Mouse (Mus musculus) hindbrain, embryonic 10.5 days (tissue): ENCODE data around the gene Hpse. TPM values are rescaled to one million over a fixed set of nuclear protein-coding genes. Genes with fewer than 3 reads are reported as not detected.

Source experiments
- DNase-seq: peaks from one replicate; pipeline ENCODE4 v3.0.0-alpha.2; 2017; ENCODE audit warnings: low spot score
- H3K27ac ChIP-seq: fragments of 300-500 bp; sonication (generic); 2 replicates; pipeline ENCODE4 v1.5.1; 2016; ENCODE audit warnings: mild to moderate bottlenecking, moderate library complexity
- H3K27me3 ChIP-seq: fragments of 300-500 bp; sonication (generic); 2 replicates; pipeline ENCODE4 v1.6.1; 2016; ENCODE audit warnings: mild to moderate bottlenecking; ENCODE audit not compliant: poor library complexity, insufficient read depth, severe bottlenecking
- H3K36me3 ChIP-seq: fragments of 300-500 bp; sonication (generic); 2 replicates; pipeline ENCODE4 v1.6.1; 2016; ENCODE audit warnings: mild to moderate bottlenecking, moderate library complexity
- H3K4me1 ChIP-seq: fragments of 300-500 bp; sonication (generic); replicated peaks from 2 replicates; pipeline ENCODE4 v1.6.1; 2016; ENCODE audit warnings: mild to moderate bottlenecking
- H3K4me3 ChIP-seq: fragments of 300-500 bp; sonication (generic); 2 replicates; pipeline ENCODE4 v1.5.1; 2016; ENCODE audit warnings: mild to moderate bottlenecking, moderate library complexity
- H3K9me3 ChIP-seq: fragments of 300-500 bp; sonication (generic); 2 replicates; pipeline ENCODE4 v1.6.1; 2016; ENCODE audit warnings: mild to moderate bottlenecking, moderate library complexity
- WGBS: fragments of 180-500 bp; shearing (Covaris S2); methylation state at CpG from one replicate; pipeline ENCODE4 v1.1.7; 2016; 5-methylcytosine and 5-hydroxymethylcytosine counted together
- polyA plus RNA-seq: library from polyadenylated mRNA; unstranded; fragments of >200 nt; fragmentation: Nextera tagmentation; extraction: Ambion mirVana; gene quantifications from 2 replicates; pipeline ENCODE4 v1.2.1, GENCODE M21; 2016

The Hpse gene
- 1.6 and 2.3 TPM in 2 replicates for polyA plus RNA-seq

DNA sequence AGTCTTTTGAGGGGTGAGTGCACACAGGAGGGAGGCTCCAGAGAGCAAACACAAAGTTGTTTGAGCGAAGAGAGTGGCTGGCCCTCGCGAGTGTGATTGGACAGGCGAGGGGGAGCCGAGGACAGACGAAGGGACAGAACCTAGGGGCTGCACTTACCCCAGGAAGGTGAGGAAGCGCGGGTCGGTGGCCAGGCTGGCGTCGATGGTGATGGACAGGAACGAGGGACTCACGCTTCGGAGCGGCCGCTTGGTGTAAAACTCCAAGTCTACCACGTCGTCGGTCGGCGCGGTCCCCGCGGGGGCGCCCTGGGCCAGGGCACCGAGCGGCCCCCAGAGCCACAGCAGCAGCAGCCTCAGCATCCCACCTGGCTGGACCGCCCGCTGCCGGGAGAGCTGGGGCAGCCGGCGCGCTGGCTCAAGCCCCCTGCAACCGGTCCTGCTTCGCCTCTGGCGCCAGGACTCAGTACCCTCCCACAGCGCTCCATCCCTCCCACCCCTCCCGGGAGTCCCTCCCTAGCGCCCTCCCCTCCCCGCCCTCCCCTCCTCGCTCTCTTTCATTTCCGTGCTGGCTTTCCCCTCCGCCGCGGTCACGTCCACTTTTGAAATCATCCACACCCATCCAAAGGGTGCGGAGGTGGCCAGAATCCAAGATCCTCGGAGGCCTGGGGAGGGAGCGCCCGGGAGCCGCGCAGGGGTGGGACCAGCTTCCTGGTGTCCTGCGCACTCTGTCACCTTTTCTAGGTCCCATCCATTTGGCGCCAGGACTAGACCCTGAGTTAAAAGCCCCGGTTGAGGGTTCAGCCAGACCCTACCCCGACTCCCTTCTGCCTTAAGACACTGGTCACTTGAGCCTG is at the start of gene Hpse:
Gene Hpse, minus strand, starts transcription at position 482 of the 854 bp plus-strand sequence.
- peak within 1 kb of the TSS; percentile 66 for H3K4me3 ChIP-seq
- peaks cover 20% of the 10 kb centered on the region for H3K4me1 ChIP-seq
- peak; percentile 59 for DNase-seq
- H3K27me3 ChIP-seq = peaks cover 46% of the 10 kb centered on the region
- under 1% methylated on average over 55 of the region's 56 CpGs for whole genome bisulfite sequencing
- peaks cover 5% of the 10 kb centered on the region; the same call in 1 of the 2 replicates for H3K9me3 ChIP-seq
- H3K36me3 ChIP-seq = no peaks in the 10 kb centered on the region
- peak within 1 kb of the TSS; percentile 80 for H3K27ac ChIP-seq

DNA sequence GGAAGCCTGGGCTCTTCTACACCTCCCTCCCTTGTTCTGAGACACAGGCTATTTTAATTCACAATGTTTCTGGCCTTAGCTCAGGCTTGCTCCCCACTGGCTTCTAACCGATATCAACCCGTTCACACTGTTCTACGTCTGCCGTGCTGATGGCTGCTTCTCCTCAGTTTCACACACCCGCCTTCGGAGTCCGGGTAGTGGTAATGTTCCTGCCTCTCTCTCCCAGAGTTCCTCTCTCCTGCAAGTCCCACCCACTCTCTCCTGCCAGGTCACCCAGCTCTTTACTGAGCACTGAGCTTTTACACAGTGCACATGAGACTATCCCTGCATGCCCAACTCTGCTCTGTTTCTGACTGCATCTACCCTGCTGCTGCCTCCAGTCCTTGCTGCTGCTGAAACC is 46.5 kb upstream of the Hpse start:
- H3K9me3 ChIP-seq = no peaks in the 10 kb centered on the region
- H3K27me3 ChIP-seq = no peaks in the 10 kb centered on the region
- WGBS = 96% methylated on average over 7 of the region's 7 CpGs
- no peaks in the 10 kb centered on the region for H3K4me1 ChIP-seq
- no peak overlapping the region for H3K4me3 ChIP-seq
- peaks cover 97% of the 10 kb centered on the region for H3K36me3 ChIP-seq
- no peak overlapping the region for H3K27ac ChIP-seq
- no peak for DNase-seq

DNA sequence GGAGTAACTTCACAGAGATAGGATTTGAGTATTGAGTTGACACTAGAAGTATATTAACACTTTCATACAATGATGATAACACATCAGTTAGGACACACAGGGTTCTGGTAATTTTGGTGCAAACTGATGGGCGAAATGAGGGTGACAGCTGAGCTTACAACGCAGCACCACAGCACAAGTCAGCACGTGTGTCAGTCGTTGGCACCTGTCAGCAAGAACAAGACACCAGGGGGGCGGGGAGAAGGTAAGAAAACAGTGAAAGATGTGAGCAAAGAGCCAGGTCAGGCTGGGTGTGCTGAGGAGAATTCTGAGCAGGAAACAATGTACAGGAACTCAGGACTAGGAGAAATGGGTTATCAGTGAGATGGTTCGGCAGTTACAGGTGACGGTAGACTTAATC is 42.2 kb upstream of the Hpse start:
- DNase-seq = no peak
- Histone ChIP-seq H3K4me1 (no peaks in the 10 kb centered on the region), H3K27ac (no peak overlapping the region), H3K27me3 (no peaks in the 10 kb centered on the region), H3K4me3 (no peak overlapping the region), H3K9me3 (peaks cover 4% of the 10 kb centered on the region; the same call in 1 of the 2 replicates), H3K36me3 (peaks cover 68% of the 10 kb centered on the region)
- WGBS = 92% methylated on average over 7 of the region's 7 CpGs

GRCm38 (mm10) chr5:100760049-100760663 is 40.6 kb upstream of the Hpse start:
- Histone ChIP-seq H3K4me1 (no peaks in the 10 kb centered on the region), H3K4me3 (no peak overlapping the region), H3K9me3 (peaks cover 4% of the 10 kb centered on the region; the same call in 1 of the 2 replicates), H3K36me3 (peaks cover 52% of the 10 kb centered on the region), H3K27me3 (no peaks in the 10 kb centered on the region), H3K27ac (no peak overlapping the region)
- WGBS = 87% methylated on average over 10 of the region's 10 CpGs
- no peak for DNase-seq

GRCm38 (mm10) chr5:100758121-100758520 is 38.6 kb upstream of the Hpse start:
- Histone ChIP-seq H3K9me3 (peaks cover 4% of the 10 kb centered on the region; the same call in 1 of the 2 replicates), H3K27ac (no peak overlapping the region), H3K36me3 (peaks cover 32% of the 10 kb centered on the region), H3K27me3 (no peaks in the 10 kb centered on the region), H3K4me3 (no peak overlapping the region), H3K4me1 (peaks cover 8% of the 10 kb centered on the region)
- 95% methylated on average over 5 of the region's 5 CpGs for WGBS
- DNase-seq = no peak

DNA sequence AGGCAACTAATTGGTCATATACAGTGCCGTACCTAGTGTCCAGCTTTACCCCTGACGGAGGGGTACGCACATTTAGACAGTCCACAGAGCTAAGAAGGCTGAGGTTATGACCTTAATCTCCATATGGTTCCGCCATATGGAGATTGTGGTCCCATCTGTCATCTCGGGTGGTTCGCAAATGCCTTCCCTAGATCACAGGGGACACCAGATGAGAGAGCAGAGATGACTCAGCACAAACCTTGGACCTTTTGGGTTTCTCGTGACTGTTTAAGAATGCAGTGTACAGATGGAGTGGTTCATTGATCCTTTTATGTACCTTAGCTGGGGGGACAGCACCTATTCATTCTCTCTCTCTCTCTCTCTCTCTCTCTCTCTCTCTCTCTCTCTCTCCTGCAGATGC is 33.9 kb upstream of the Hpse start:
- peaks cover 22% of the 10 kb centered on the region for H3K4me1 ChIP-seq
- H3K27me3 ChIP-seq = no peaks in the 10 kb centered on the region
- H3K4me3 ChIP-seq = no peak overlapping the region
- H3K27ac ChIP-seq = 0 out of 2 replicates have a peak overlapping the region, but pooled peaks have one; percentile 35
- peak; percentile 48 for DNase-seq
- WGBS = 59% methylated on average over 7 of the region's 7 CpGs
- H3K36me3 ChIP-seq = no peaks in the 10 kb centered on the region
- H3K9me3 ChIP-seq = peaks cover 4% of the 10 kb centered on the region; the same call in 1 of the 2 replicates

DNA sequence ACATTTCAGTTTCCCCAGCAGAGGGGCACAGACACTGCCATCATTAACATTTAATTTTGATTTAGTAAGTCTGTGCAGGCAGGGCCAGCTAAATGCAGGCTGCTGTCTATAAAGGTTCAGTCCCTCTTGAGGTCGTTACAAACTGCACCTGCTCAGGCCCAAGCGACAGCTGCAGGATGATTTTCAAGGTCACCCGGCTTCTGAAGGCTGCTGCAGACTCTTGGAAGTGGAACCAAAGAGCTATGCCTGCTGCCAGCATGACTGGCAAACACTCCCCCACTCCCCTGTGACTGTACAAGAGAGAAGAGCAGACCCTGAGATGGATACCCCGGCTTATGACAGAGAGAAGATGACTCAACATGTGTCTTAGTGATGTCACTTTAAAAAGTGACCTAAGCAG is 32.1 kb upstream of the Hpse start:
- H3K27ac ChIP-seq = peak overlapping the region; percentile 56; the same call in 1 of the 2 replicates
- WGBS = 69% methylated on average over 4 of the region's 4 CpGs
- peaks cover 22% of the 10 kb centered on the region for H3K4me1 ChIP-seq
- no peak overlapping the region for H3K4me3 ChIP-seq
- H3K36me3 ChIP-seq = no peaks in the 10 kb centered on the region
- DNase-seq = peak; percentile 5
- H3K9me3 ChIP-seq = no peaks in the 10 kb centered on the region
- no peaks in the 10 kb centered on the region for H3K27me3 ChIP-seq

DNA sequence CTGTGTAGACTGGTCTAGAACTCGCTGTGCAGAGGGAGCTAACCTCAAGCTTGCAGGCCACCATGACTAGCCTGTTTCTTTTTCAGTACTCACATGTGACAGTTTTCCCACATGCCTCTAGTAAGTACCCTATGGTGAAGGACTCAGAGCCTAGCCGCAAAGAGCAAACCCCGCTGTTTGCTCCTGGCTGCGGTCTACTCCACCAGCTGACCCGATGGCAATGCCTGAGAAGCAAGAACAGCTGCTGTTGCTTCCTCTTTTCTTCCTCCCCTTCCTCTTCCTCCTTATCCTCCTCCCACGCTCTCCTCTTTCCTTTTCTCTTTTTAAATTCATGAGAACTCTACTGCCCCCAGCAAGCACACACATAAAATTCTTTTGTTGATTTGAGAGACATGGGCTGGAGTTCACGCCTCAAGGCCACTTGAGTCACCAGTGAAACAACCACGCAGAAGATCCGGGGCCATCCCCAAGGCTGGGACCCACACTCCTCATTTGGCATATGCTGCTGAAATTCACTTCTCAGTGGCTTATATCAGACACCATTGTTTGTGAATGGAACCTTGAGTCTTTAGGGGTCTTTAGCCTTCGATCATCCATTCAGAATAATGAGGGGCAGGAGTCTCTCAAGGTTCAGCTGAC is 31.2 kb upstream of the Hpse start:
- Histone ChIP-seq H3K9me3 (no peaks in the 10 kb centered on the region), H3K27me3 (no peaks in the 10 kb centered on the region), H3K4me1 (peaks cover 22% of the 10 kb centered on the region), H3K4me3 (no peak overlapping the region), H3K36me3 (no peaks in the 10 kb centered on the region), H3K27ac (peak overlapping the region; percentile 56; the same call in 1 of the 2 replicates)
- DNase-seq = no peak
- WGBS = 85% methylated on average over 10 of the region's 10 CpGs

GRCm38 (mm10) chr5:100738802-100739201 is 19.3 kb upstream of the Hpse start:
- 92% methylated on average over 8 of the region's 8 CpGs for WGBS
- H3K27ac ChIP-seq = no peak overlapping the region
- H3K36me3 ChIP-seq = no peaks in the 10 kb centered on the region
- no peaks in the 10 kb centered on the region for H3K27me3 ChIP-seq
- H3K9me3 ChIP-seq = peaks cover 14% of the 10 kb centered on the region; the same call in 1 of the 2 replicates
- no peak for DNase-seq
- no peak overlapping the region for H3K4me3 ChIP-seq
- H3K4me1 ChIP-seq = no peaks in the 10 kb centered on the region

DNA sequence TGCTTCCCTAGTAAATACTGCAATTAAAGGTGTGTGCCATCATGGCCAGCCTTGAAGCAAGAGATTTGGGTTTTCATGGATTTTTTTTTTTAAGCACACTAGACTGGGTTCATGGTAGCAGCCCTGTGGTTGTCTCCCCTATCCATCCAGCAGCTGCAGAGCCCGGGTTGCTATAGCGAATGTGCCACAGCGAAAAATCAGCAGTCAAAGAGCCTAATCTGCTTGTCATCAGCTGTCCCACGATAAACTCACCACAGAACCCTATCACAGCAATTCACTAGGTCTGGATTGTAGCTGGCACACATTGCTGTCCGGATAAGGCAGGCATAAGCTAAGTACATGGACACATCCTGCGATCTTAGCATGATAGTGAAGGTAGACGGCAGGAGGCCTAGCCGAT is 17.4 kb upstream of the Hpse start:
- H3K27ac ChIP-seq = no peak overlapping the region
- no peaks in the 10 kb centered on the region for H3K27me3 ChIP-seq
- no peak for DNase-seq
- H3K9me3 ChIP-seq = peaks cover 14% of the 10 kb centered on the region; the same call in 1 of the 2 replicates
- no peaks in the 10 kb centered on the region for H3K36me3 ChIP-seq
- no peak overlapping the region for H3K4me3 ChIP-seq
- no peaks in the 10 kb centered on the region for H3K4me1 ChIP-seq
- 90% methylated on average over 8 of the region's 8 CpGs for WGBS

GRCm38 (mm10) chr5:100734535-100734934 is 15.0 kb upstream of the Hpse start:
- no peak for DNase-seq
- WGBS = 83% methylated on average over 4 of the region's 4 CpGs
- no peaks in the 10 kb centered on the region for H3K27me3 ChIP-seq
- no peak overlapping the region for H3K4me3 ChIP-seq
- peaks cover 5% of the 10 kb centered on the region; the same call in 1 of the 2 replicates for H3K9me3 ChIP-seq
- no peaks in the 10 kb centered on the region for H3K36me3 ChIP-seq
- no peaks in the 10 kb centered on the region for H3K4me1 ChIP-seq
- no peak overlapping the region for H3K27ac ChIP-seq

- no peak for DNase-seq
- H3K4me3 ChIP-seq = no peak overlapping the region
- 91% methylated on average over 13 of the region's 13 CpGs for WGBS
- H3K9me3 ChIP-seq = peaks cover 3% of the 10 kb centered on the region; the same call in 1 of the 2 replicates
- no peak overlapping the region for H3K27ac ChIP-seq
- no peaks in the 10 kb centered on the region for H3K4me1 ChIP-seq
- H3K27me3 ChIP-seq = no peaks in the 10 kb centered on the region
- no peaks in the 10 kb centered on the region for H3K36me3 ChIP-seq
Observed at GRCm38 (mm10) chr5:100728757-100729156, 9.2 kb upstream of the Hpse start.
